Mouse (Mus musculus) left cerebral cortex, adult 11 months (tissue): ENCODE results near the gene Rad51b.

Source experiments
- DNase-seq: peaks from one replicate; pipeline ENCODE4 v3.0.0; 2022; ENCODE audit warnings: low spot score

Gene Rad51b

DNA sequence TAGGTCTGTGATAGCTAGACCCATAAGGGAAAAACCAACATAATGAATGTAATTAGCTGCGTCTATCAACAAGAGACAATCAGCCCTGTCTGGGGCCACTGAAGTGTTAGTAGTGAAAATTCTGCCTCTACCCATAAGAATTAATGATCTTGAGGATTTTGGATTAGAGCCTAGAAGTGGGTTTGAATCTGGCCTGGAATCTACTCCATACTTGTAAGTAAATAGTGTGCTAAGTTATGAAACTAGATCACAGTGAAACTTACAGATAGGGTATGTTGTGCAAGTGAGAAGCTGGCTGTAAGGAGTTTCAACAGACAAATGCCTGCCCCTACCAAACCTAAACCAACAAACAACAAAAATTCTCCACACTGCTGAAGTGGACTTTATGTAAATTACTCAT lies 83.1 kb downstream of the Rad51b start:
- DNase-seq: no peak

DNA sequence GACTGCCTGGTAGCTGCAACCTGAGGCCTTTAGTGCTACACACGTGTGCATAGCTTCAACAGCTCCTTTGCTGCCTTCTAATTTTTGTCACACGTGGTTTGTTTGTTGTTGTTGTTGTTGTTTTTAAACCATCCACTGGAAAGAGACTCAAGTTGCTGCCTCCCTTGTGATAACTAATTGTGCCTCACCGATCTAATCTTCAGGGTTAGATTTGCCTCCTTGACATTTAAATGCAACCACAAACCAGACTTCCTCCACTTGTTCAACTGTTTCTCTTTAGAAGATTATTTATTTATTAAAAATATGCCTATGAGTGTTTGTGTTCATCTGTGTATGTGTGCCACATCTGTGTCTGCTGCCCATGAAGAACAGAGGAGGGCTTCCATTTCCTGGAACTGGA lies 84.4 kb downstream of the Rad51b start:
- no peak for DNase-seq

DNA sequence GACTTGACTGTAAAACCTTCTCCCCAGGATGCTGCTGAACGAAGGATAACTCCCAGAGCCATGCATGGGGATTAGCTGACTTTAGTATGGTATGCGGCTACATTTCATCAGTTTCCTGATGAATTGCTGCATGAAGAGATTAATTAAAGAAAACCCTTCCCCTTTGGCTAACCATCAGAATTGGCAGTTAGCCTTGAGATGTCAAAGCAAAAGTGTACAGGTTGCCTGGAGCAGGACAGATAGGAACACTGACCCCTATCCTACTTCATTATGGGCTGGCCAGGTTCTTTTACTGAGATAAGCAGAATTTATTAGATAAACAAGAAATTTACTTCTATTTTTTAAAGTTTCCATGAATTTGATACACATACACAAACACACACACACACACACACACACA lies 85.3 kb downstream of the Rad51b start:
- no peak for DNase-seq

DNA sequence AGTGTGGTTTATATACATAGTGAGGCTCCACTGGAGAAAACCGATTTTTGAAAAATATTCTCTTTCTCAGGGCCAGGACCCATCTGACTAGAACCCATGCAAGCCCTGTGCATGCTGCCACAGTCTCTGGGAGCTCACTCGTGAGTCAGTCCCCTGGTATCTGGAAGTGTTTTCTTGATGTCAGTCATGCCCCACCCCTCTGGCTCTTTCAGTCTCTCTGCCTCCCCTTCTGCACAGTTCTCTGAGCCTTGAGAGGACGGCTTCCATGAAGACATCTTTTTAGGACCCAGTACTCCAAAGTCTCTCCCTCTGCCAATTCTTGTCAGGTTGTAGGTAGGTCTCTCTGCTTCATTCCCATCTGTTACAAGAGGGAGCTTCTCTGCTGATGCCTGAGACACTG lies 86.5 kb downstream of the Rad51b start:
- no peak for DNase-seq

DNA sequence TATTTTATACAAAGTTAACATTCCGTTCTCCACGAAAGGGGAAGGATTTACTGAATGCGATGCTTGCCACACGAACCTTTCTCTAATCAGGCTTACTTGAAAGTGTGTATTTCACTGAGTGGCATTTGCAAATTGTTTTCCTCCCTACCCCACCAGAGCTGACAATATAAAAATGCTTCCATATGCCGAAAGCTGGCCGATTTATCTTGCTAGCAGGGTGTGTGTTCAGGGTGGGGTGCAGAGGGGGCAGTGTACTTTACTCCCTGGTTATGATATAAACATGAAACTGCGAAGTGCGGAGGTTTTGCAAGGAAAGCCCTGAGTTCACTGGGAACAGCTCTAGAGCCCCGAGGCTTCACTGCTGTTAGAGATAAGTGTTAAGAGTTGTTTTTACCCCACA lies 87.7 kb downstream of the Rad51b start:
- no peak for DNase-seq

- no peak for DNase-seq
These were observed 88.1 kb downstream of the Rad51b start for GRCm38 (mm10) chr12:79385199-79385598.

- DNase-seq: no peak
These were observed 90.8 kb downstream of the Rad51b start for GRCm38 (mm10) chr12:79387886-79388285.

- no peak for DNase-seq
These were observed 92.2 kb downstream of the Rad51b start for GRCm38 (mm10) chr12:79389251-79389650.

DNA sequence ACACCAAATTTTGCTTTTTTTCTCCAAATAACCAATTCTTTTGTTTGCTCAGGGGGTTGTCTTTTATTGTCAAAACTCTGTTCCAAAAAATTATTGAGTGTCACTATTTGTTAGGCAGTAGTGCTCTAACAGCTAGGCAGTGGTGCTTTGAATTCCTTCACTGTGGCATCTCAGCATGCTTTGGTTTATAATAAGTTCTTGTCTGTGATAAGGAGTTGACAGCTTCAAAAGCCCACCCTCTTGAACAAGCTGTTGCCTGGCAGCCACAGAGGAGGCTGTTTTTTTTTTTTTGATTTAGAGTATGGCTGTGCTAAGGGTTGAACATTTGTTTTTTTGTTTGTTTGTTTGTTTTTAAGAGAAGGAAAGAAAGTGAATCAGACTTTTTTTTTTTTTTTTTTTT lies 92.9 kb downstream of the Rad51b start:
- DNase-seq: no peak

GRCm38 (mm10) chr12:79393636-79394035 lies 96.6 kb downstream of the Rad51b start:
- no peak for DNase-seq

GRCm38 (mm10) chr12:79403992-79404391 lies 106.9 kb downstream of the Rad51b start:
- no peak for DNase-seq

DNA sequence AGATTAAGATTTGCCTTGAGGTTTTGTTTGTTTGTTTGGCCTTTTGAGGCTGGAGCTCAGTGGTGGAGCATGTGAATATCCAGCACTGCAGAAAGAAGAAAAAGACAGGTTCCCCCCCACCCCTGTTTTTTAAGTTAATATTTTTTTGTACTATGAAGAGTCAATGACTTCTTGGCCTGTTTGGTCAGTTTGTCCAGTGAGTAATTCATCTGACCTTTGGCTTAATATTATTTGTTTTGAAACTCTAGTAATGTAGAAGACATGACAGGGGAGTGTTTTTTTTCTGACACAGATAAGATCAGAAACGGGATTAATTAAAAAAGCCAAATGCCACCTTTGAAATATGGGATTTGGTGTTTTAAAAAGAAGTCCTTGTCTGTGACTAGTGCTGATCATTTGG lies 107.4 kb downstream of the Rad51b start:
- no peak for DNase-seq

GRCm38 (mm10) chr12:79408677-79409076 lies 111.6 kb downstream of the Rad51b start:
- DNase-seq: no peak

- no peak for DNase-seq
These were observed 112.2 kb downstream of the Rad51b start for GRCm38 (mm10) chr12:79409126-79409860.

- no peak for DNase-seq
These were observed 115.9 kb downstream of the Rad51b start for GRCm38 (mm10) chr12:79412894-79413507.

- DNase-seq: no peak
These were observed 120.3 kb downstream of the Rad51b start for GRCm38 (mm10) chr12:79417360-79417759.

- DNase-seq: no peak
These were observed 123.5 kb downstream of the Rad51b start for GRCm38 (mm10) chr12:79420605-79421004.

- no peak for DNase-seq
These were observed 132.6 kb downstream of the Rad51b start for GRCm38 (mm10) chr12:79429507-79430291.

GRCm38 (mm10) chr12:79431138-79431537 lies 134.1 kb downstream of the Rad51b start:
- DNase-seq: no peak

GRCm38 (mm10) chr12:79433724-79434442 lies 136.8 kb downstream of the Rad51b start:
- no peak for DNase-seq

DNA sequence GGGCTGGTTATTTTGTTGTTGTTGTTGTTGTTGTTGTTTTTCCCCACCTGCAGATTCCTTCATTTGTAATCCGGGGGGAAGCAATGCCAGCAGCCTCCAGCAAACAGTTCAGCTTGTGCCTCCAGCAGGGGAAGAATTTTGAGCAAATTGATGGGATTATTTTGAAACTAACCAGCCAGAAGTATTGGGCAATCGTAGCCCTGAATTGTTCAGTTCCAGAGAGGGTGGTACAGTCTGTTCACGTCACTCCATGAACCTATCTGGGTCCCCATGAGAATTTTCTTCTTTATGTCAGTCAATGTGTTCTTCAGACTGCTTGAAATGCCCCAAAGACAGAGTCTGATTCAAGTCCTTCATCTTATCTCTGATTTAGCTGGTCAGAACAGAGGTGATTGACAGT lies 138.4 kb downstream of the Rad51b start:
- no peak for DNase-seq

GRCm38 (mm10) chr12:79436035-79436434 lies 139.0 kb downstream of the Rad51b start:
- no peak for DNase-seq
